Mouse (Mus musculus) CH12.LX (cell line): ENCODE results near the gene Aspdh.

Experiments
- BHLHE40 ChIP-seq: IDR thresholded peaks from 2 replicates; pipeline ENCODE4 v1.6.1; 2011; ENCODE audit warnings: mild to moderate bottlenecking, low read depth, low read length, improper control_type of control experiment
- CTCF ChIP-seq, 2 experiments: IDR thresholded peaks in 1 of 2; conservative IDR thresholded peaks in 1 of 2; 2 replicates each; pipeline ENCODE4 v1.5.1; 2011 to 2012; ENCODE audit warnings: low read depth in 2 of 2, low read length in 2 of 2, improper control_type of control experiment in 1 of 2, inconsistent platforms in 1 of 2, mild to moderate bottlenecking in 1 of 2, moderate library complexity in 1 of 2
- ELF1 ChIP-seq: IDR thresholded peaks from 2 replicates; pipeline ENCODE4 v1.6.1; 2014; ENCODE audit warnings: low read depth, mild to moderate bottlenecking, inconsistent platforms, low read length, improper control_type of control experiment
- JUN ChIP-seq: IDR thresholded peaks from 2 replicates; pipeline ENCODE4 v1.6.1; 2011; ENCODE audit warnings: low read depth, mild to moderate bottlenecking, low read length, improper control_type of control experiment, moderate library complexity; ENCODE audit not compliant: insufficient read depth
- MEF2A ChIP-seq: IDR thresholded peaks from 2 replicates; pipeline ENCODE4 v1.6.1; 2014; ENCODE audit warnings: low read depth, mild to moderate bottlenecking, inconsistent platforms, low read length, improper control_type of control experiment, borderline replicate concordance
- MYC ChIP-seq: IDR thresholded peaks from 2 replicates; pipeline ENCODE4 v1.6.1; 2011; ENCODE audit warnings: low read depth, mild to moderate bottlenecking, improper control_type of control experiment, low read length
- NELFE ChIP-seq: IDR thresholded peaks from 2 replicates; pipeline ENCODE4 v1.6.1; 2011; ENCODE audit warnings: low read depth, low read length, improper control_type of control experiment
- POLR2A ChIP-seq: IDR thresholded peaks from 2 replicates; pipeline ENCODE4 v1.6.1; 2011; ENCODE audit warnings: low read depth, mild to moderate bottlenecking, improper control_type of control experiment, low read length
- TCF12 ChIP-seq: IDR thresholded peaks from 2 replicates; pipeline ENCODE4 v1.6.1; 2014; ENCODE audit warnings: low read depth, mild to moderate bottlenecking, inconsistent platforms, low read length, improper control_type of control experiment
- UBTF ChIP-seq: IDR thresholded peaks from 2 replicates; pipeline ENCODE4 v1.6.1; 2012; ENCODE audit warnings: low read depth, mild to moderate bottlenecking, inconsistent platforms, low read length, improper control_type of control experiment, moderate library complexity
- USF1 ChIP-seq: IDR thresholded peaks from 2 replicates; pipeline ENCODE4 v1.6.1; 2014; ENCODE audit warnings: low read depth, mild to moderate bottlenecking, inconsistent platforms, low read length, improper control_type of control experiment
- ZC3H11A ChIP-seq: IDR thresholded peaks from 2 replicates; pipeline ENCODE4 v1.6.1; 2012; ENCODE audit warnings: low read depth, mild to moderate bottlenecking, inconsistent platforms, low read length, improper control_type of control experiment

DNA sequence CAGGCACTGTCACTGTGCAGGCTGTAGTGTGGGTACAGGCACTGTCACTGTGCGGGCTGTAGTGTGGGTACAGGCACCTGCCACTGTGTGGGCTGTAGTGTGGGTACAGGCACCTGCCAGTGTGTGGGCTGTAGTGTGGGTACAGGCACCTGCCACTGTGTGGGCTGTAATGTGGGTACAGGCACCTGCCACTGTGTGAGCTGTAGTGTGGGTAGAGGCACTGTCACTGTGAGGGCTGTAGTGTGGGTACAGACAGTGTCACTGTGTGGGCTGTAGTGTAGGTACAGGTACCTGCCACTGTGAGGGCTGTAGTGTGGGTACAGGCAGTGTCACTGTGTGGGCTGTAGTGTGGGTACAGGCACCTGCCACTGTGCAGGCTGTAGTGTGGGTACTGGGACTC lies 18.9 kb downstream of the Aspdh start:
- TF ChIP-seq POLR2A, result no peak
- no peak for TF ChIP-seq ZC3H11A
- TF ChIP-seq MYC, result no peak
- no peak for TF ChIP-seq MEF2A
- TF ChIP-seq ELF1, result no peak
- TF ChIP-seq CTCF (conservative IDR thresholded peaks at IDR 0.05 in 1 of 2, IDR thresholded peaks at IDR 0.05 in 1 of 2; ENCODE audit: low read depth in 2 of 2, low read length in 2 of 2), result no peak
- TF ChIP-seq UBTF, result no peak
- no peak for TF ChIP-seq BHLHE40
- TF ChIP-seq USF1, result no peak
- TF ChIP-seq TCF12, result no peak
- no peak for TF ChIP-seq NELFE
- no peak for TF ChIP-seq JUN
